Mouse (Mus musculus) testis, adult 2 months (tissue): ENCODE results near the gene Tcirg1.

Experiments used
- CTCF ChIP-seq: fragments of 200-500 bp; IDR thresholded peaks from 2 replicates; pipeline ENCODE4 v1.5.1; 2012; ENCODE audit warnings: low read depth, mild to moderate bottlenecking, inconsistent platforms, low read length, moderate library complexity; ENCODE audit not compliant: control insufficient read depth, insufficient read depth, insufficient replicate concordance
- POLR2A ChIP-seq: fragments of 200-500 bp; IDR thresholded peaks from 2 replicates; pipeline ENCODE4 v1.6.1; 2012; ENCODE audit warnings: low read depth, mild to moderate bottlenecking, inconsistent platforms, low read length, moderate library complexity; ENCODE audit not compliant: control insufficient read depth

- TF ChIP-seq POLR2A: no peak
- no peak for TF ChIP-seq CTCF
Measured at GRCm38 (mm10) chr19:3872373-3872772, 34.6 kb downstream of the Tcirg1 start.
